Mouse (Mus musculus): ENCODE measurements at regions not wholly inside any gene's neighbourhood (a gene's known extent, or its start where the extent isn't known, plus 50 kb on each side); places are given as distances from the start of the nearest gene placed in this dataset.
A peak's percentile ranks its signal among the peaks of the same experiment; 100 is the strongest.

DNA sequence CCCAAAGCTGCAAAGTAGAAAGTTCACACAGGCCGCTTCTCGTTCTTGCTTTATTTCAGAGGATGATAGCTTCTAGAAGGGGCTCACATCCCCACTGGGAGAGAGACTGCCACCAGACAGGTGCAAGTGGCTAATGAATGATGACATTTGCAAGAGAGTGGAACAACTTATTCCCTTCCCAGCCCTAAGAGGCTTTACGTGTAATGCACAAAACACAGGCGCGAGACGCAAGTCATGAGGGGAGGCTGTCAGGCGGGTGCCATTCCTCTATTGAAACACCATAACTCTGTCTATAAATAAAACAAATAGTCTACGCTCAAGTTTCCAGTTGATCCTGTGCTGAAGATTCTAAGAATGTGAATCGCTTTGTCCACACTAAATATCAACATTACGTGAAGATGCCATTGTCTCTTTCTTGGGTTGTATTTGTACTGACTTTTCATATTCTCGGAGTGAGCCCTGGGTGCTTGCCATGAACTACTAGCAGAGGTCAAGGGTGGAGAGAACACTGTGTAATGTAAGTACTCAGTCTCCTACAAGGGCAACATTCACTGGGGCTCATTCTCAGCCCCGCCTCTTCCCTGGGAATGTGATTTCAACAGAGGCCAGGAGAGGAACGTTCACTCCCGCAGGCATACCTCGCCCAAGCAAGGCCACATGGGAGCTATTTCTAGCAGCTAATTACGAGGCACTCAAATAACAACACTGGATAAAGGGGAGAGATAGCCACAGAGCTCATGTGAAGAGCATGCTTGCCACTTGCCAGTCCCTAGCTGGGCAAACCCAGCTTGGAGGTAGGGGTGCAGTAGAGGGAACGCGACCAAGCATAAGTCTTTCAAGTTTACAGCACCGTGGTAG lies 225.5 kb upstream of the Pabpc6 start:
- no peaks in the 10 kb centered on the region for H3K27me3 ChIP-seq
- WGBS, result 50% methylated on average over 19 of the region's 19 CpGs
- peak; percentile 67 for ATAC-seq (ENCODE audit: low read depth)
- H3K36me3 ChIP-seq, result no peaks in the 10 kb centered on the region
- H3K9ac ChIP-seq, result no peak overlapping the region
- no peak overlapping the region for H3K4me3 ChIP-seq
- peak overlapping the region; percentile 66 for H3K27ac ChIP-seq (replicated peaks)
- no peaks in the 10 kb centered on the region for H3K9me3 ChIP-seq
- H3K4me2 ChIP-seq, result no peak overlapping the region
- H3K4me1 ChIP-seq (replicated peaks), result peaks cover 31% of the 10 kb centered on the region

DNA sequence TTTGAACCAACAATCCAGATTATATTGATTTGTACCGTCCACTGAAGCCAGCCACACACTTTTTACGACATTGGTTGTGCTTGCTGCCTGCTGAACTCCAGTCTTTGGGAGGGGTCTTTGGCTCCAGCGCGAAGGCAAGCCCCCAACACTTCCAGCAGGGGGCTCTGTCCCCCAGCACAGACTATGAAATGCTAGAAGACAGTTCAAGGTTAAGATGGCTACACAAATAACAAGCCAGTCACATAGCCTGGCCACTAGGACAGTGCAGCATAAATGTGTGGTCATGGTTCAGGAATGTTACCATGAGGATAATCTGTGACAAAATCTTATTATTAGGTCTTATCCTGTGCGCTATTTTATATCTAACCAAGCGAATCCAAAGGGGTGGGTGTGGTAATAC lies 224.4 kb upstream of the Pabpc6 start:
- H3K4me1 ChIP-seq (replicated peaks), result peaks cover 23% of the 10 kb centered on the region
- H3K36me3 ChIP-seq, result no peaks in the 10 kb centered on the region
- no peaks in the 10 kb centered on the region for H3K27me3 ChIP-seq
- H3K27ac ChIP-seq (replicated peaks), result no peak overlapping the region; the same call in 1 of the 2 replicates
- H3K9ac ChIP-seq, result no peak overlapping the region
- H3K4me2 ChIP-seq, result no peak overlapping the region
- ATAC-seq (ENCODE audit: low read depth), result no peak
- H3K9me3 ChIP-seq, result no peaks in the 10 kb centered on the region
- WGBS, result 44% methylated on average over 6 of the region's 6 CpGs
- no peak overlapping the region for H3K4me3 ChIP-seq

DNA sequence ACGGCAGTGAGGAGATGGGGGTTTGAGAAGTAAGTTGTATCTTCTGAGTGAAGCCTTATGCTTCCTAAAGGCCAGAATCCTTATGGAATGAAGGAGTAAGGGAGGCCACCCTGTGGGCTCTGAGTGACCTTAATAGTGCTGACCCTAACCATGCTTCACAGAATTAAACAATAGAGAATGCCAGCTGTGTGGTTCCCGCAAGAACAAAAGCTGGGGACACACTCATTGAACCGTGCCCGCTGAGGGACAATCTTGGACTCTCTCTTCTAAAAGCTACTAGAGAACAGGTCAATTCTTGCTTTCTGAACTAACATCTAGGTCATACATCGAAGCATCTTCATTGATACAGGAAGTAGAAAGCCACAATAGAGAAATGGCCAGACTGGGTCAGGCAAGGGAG lies 223.3 kb upstream of the Pabpc6 start:
- Histone ChIP-seq H3K9me3 (no peaks in the 10 kb centered on the region), H3K4me1 (replicated peaks) (peaks cover 35% of the 10 kb centered on the region), H3K4me2 (no peak overlapping the region), H3K9ac (no peak overlapping the region), H3K36me3 (no peaks in the 10 kb centered on the region), H3K4me3 (no peak overlapping the region), H3K27ac (replicated peaks) (no peak overlapping the region), H3K27me3 (no peaks in the 10 kb centered on the region)
- whole genome bisulfite sequencing, result 21% methylated on average over 5 of the region's 5 CpGs
- ATAC-seq (ENCODE audit: low read depth), result no peak

DNA sequence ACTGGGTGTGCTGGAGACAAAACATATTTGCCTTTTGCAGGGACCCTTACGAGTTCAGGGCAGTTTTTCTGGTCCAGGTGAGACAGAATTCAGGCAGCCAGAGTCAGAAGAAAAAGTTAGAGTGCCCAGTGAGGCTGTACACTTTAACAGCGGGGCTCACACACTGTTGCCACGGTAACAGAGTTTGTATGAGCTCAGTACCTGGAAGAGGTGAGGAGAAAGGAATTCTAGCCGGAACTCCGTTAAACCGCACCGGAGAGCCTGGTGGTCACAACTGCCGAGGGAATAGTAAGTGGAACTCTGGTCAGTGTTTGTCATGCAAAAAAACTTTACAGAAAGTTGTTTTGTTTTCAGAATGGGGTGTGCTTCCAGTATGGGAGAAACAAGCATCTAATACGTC lies 222.6 kb upstream of the Pabpc6 start:
- Histone ChIP-seq H3K9me3 (no peaks in the 10 kb centered on the region), H3K27me3 (no peaks in the 10 kb centered on the region), H3K4me2 (no peak overlapping the region), H3K36me3 (no peaks in the 10 kb centered on the region), H3K4me3 (no peak overlapping the region), H3K9ac (no peak overlapping the region), H3K4me1 (replicated peaks) (peaks cover 39% of the 10 kb centered on the region), H3K27ac (replicated peaks) (no peak overlapping the region)
- no peak for ATAC-seq (ENCODE audit: low read depth)
- WGBS, result 77% methylated on average over 9 of the region's 9 CpGs

DNA sequence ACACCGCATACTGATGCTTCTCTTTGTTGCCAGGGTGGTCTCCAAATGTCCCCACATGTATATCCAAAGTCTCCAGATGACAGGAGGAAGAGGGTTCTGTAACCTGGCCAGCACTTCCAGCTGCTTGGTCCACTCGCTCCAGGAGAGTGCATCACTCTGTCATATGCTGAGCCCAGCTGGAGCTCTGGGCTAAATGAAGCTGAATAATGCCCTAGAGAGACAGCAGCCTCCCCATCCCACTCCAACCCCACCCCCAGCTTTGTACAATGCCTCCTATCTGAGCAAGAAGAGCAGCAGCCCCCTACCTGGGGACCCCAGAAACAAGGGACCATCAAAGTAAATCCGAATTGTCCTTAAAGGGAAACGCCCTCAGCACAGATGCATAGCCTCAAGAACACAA lies 219.0 kb upstream of the Pabpc6 start:
- H3K9ac ChIP-seq, result no peak overlapping the region
- H3K36me3 ChIP-seq, result no peaks in the 10 kb centered on the region
- no peak; the same call in 1 of the 2 replicates for ATAC-seq (ENCODE audit: low read depth)
- H3K4me3 ChIP-seq, result no peak overlapping the region
- peak overlapping the region; percentile 57; the same call in 1 of the 2 replicates for H3K27ac ChIP-seq (replicated peaks)
- no peaks in the 10 kb centered on the region for H3K9me3 ChIP-seq
- no peaks in the 10 kb centered on the region for H3K27me3 ChIP-seq
- no peak overlapping the region for H3K4me2 ChIP-seq
- WGBS, result 56% methylated on average over 4 of the region's 4 CpGs
- peaks cover 55% of the 10 kb centered on the region for H3K4me1 ChIP-seq (replicated peaks)

DNA sequence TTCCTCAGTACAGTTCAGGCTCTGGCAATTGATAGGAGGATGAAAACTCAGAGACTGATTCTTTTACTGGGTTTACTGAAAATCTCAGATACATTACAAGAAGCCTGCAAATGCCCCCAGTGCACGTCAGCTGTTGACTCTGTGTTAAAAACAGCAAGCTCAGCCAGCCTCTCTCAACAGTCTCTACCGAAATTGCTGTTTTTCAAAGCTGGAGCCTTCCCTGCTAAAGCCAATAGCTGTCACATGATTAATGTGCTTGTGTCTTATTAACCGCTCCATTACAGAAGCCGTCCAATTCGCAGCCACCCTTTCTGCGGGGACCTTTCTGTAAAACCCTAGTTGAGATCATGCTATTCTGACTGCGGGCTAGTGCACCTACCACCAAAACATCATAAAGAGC lies 215.6 kb upstream of the Pabpc6 start:
- Histone ChIP-seq H3K9me3 (no peaks in the 10 kb centered on the region), H3K4me3 (no peak overlapping the region), H3K4me2 (no peak overlapping the region; the same call in 1 of the 2 replicates), H3K36me3 (no peaks in the 10 kb centered on the region), H3K9ac (no peak overlapping the region), H3K4me1 (replicated peaks) (peaks cover 54% of the 10 kb centered on the region), H3K27ac (replicated peaks) (peak overlapping the region; percentile 29; the same call in 1 of the 2 replicates), H3K27me3 (no peaks in the 10 kb centered on the region)
- ATAC-seq (ENCODE audit: low read depth), result peak; percentile 22; the same call in 1 of the 2 replicates
- 19% methylated on average over 7 of the region's 7 CpGs for whole genome bisulfite sequencing

DNA sequence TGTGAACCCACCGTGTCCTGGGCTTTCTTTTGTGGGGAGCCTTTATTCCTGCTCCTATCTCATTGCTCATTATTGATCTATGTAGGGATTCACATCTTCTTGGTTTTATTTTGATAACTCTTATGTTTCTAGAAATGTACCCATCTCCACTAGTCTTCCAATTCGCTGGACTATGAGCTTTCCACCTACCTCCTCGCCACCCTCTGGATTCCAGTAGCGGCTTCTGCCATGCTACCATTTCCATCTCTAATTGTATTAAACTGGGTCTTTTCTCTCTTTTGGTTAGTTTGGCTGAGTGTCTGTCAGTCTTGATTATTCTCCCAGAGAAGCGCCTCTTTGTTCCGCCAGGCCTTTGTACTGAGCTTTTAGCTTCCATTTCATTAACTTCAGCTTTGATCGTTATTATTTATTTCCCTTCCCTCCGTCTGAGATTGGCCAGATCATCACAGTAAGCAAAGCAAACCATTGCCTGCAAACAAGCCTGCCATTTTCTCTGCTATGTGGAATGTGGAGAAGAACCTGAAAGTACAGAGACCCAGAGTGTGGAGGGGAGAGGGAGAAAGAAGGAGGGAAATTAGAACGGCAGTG lies 213.2 kb upstream of the Pabpc6 start:
- no peak for ATAC-seq (ENCODE audit: low read depth)
- 34% methylated on average over 9 of the region's 9 CpGs for WGBS
- Histone ChIP-seq H3K4me3 (no peak overlapping the region), H3K9me3 (no peaks in the 10 kb centered on the region), H3K4me2 (no peak overlapping the region), H3K36me3 (no peaks in the 10 kb centered on the region), H3K9ac (no peak overlapping the region), H3K27me3 (no peaks in the 10 kb centered on the region), H3K4me1 (replicated peaks) (peaks cover 41% of the 10 kb centered on the region), H3K27ac (replicated peaks) (0 out of 2 replicates have a peak overlapping the region, but pooled peaks have one; percentile 43)

DNA sequence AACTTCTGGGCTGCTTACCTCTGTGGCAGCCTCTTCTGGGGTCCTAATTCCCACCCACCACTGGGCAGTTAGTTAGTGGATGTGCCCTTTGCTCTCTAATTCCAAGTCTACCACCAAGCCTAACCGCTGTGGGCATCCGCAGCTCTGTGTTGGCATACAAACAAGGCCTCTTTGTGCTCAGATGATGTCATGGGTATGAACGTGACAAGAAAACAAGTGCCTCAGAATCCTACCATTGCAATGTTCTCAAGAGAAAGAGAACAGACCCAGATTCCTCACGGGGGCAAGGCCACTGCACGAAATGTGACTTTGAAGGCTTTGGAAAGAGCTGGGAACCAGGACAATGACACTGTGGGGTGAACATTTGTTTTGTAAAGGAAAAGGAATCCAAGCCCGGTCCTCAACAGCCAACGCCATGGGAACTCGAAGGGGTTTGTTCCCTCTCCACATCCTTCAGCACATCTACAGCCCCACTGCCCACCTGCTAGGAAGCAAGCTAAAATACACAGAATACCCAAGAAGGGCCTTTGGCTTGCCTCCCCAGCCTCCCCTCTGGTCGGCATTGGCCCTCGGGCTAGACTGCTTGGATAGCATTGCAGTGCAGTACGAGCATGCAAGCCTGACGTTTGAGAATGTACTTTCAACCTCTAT lies 210.2 kb upstream of the Pabpc6 start:
- H3K36me3 ChIP-seq, result no peaks in the 10 kb centered on the region
- H3K9ac ChIP-seq, result no peak overlapping the region
- WGBS, result 51% methylated on average over 12 of the region's 12 CpGs
- no peaks in the 10 kb centered on the region for H3K9me3 ChIP-seq
- peak; percentile 89 for ATAC-seq (ENCODE audit: low read depth)
- H3K27me3 ChIP-seq, result no peaks in the 10 kb centered on the region
- peaks cover 19% of the 10 kb centered on the region for H3K4me1 ChIP-seq (replicated peaks)
- no peak overlapping the region for H3K4me3 ChIP-seq
- peak overlapping the region; percentile 78 for H3K27ac ChIP-seq (replicated peaks)
- no peak overlapping the region for H3K4me2 ChIP-seq

DNA sequence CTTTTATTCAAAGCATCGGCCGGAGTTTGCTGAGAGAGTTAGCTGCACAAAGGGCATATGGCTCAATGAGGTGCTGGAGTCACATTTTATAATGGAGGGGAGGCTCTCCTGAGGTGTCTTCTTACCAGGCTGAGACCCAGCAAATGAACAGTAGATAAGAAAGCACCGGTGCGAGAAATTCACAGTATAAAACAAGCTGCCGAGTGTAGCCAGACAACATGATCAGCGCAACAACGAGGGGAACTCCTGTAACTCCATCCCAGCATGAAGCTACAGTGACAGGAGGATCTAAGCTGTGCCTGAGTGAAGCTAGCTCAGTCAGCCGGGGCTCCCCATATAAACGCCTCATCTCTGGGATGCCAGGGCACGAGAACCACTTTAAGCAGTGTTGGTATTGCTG lies 204.2 kb upstream of the Pabpc6 start:
- ATAC-seq (ENCODE audit: low read depth), result no peak
- Histone ChIP-seq H3K4me3 (no peak overlapping the region), H3K27me3 (no peaks in the 10 kb centered on the region), H3K9me3 (no peaks in the 10 kb centered on the region), H3K4me1 (replicated peaks) (peaks cover 9% of the 10 kb centered on the region), H3K27ac (replicated peaks) (peak overlapping the region; percentile 56), H3K4me2 (no peak overlapping the region), H3K9ac (no peak overlapping the region), H3K36me3 (no peaks in the 10 kb centered on the region)
- WGBS, result 56% methylated on average over 10 of the region's 10 CpGs

DNA sequence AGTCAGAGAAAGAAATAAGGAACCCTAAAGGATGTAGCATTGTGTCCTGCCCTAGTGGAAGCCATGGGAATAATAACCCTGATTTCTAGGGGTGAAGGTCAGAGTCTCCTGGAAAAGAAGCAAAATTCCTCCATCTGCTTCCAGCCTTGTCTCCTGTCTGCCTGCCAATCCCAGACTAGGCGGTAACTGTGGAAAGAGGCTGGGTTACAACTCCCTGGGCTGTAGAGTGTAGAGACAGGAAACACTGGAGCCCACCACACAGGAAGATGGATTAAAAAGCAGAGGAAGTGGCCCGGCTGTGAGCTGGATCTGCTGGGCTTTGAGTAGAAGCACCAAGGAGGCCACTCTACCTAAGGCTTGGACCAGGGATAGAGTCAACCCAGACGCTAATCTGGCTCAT lies 200.7 kb upstream of the Pabpc6 start:
- Histone ChIP-seq H3K4me3 (no peak overlapping the region), H3K27ac (replicated peaks) (no peak overlapping the region), H3K9ac (no peak overlapping the region), H3K9me3 (no peaks in the 10 kb centered on the region), H3K4me2 (no peak overlapping the region), H3K27me3 (no peaks in the 10 kb centered on the region), H3K4me1 (replicated peaks) (peaks cover 22% of the 10 kb centered on the region), H3K36me3 (no peaks in the 10 kb centered on the region)
- 85% methylated on average over 3 of the region's 3 CpGs for WGBS
- no peak for ATAC-seq (ENCODE audit: low read depth)

DNA sequence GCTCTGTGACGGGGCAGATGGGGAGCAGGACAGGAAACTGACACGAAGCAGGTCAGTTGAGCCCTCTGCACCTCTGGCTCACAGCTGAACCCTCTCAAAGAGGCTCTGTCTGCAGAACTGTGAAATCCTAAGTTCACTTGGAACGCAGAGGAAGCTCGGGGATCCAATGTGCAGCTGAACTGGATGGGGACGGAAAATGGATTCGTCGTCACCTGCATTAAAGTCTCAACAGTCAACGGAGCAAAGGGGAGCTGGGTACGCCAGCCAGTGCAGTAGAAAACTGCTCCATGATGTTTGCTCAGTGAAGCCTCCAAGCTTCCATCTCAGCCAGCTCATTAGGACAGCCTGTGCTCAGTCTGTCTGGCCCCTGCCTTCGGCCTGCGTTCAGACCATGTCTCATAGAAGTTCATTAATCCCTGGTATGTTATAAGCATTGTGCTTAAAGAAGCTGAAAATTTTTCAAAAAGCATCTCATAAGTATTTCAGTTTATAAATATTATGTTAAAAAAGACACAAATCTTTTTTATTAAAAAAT lies 199.3 kb upstream of the Pabpc6 start:
- H3K36me3 ChIP-seq, result no peaks in the 10 kb centered on the region
- H3K9ac ChIP-seq, result no peak overlapping the region
- H3K27ac ChIP-seq (replicated peaks), result no peak overlapping the region; the same call in 1 of the 2 replicates
- no peak overlapping the region for H3K4me2 ChIP-seq
- no peak overlapping the region for H3K4me3 ChIP-seq
- no peaks in the 10 kb centered on the region for H3K9me3 ChIP-seq
- H3K27me3 ChIP-seq, result no peaks in the 10 kb centered on the region
- no peak for ATAC-seq (ENCODE audit: low read depth)
- H3K4me1 ChIP-seq (replicated peaks), result peaks cover 18% of the 10 kb centered on the region
- 86% methylated on average over 11 of the region's 11 CpGs for WGBS

DNA sequence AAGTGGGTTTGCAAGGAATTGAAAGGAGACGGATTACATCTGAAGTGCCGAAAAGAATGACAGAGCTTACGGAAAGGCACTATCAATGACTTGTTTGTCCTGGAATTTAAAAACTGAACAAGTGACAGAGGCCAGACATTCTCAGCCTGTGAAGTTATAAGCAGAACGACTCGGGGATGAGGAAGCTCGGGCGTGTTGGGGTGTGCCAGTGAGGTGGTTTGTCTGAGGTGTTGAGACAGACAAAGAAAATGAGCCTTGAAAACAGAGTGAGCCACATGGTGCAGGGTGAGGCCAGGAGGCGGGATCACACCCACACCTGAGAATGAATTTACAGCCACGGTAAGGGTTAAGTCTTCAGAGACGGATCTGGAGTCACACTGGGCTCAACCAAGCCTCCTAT lies 194.7 kb upstream of the Pabpc6 start:
- no peak overlapping the region for H3K4me2 ChIP-seq
- H3K27me3 ChIP-seq, result no peaks in the 10 kb centered on the region
- WGBS, result 79% methylated on average over 10 of the region's 10 CpGs
- no peak for ATAC-seq (ENCODE audit: low read depth)
- H3K4me3 ChIP-seq, result no peak overlapping the region
- peaks cover 28% of the 10 kb centered on the region for H3K4me1 ChIP-seq (replicated peaks)
- H3K27ac ChIP-seq (replicated peaks), result no peak overlapping the region
- H3K9ac ChIP-seq, result no peak overlapping the region
- no peaks in the 10 kb centered on the region for H3K9me3 ChIP-seq
- H3K36me3 ChIP-seq, result no peaks in the 10 kb centered on the region
